8 mouse cellular contexts compared by ENCODE assay signal in genomic region chr4:107084858-107085257, GRCm38 (mm10). TPM values are rescaled to one million over a fixed set of nuclear protein-coding genes. Genes with fewer than 3 reads are reported as not detected.
A peak's percentile ranks its signal among the peaks of the same experiment; 100 is the strongest.
DNase-seq lines count a peak whose midpoint lies in the region; ATAC-seq and TF ChIP-seq lines count a peak whose summit lies in the region.

No protein-coding gene starts in this region.

- no peak overlapping the region for H3K4me3 ChIP-seq in heart, embryonic 11.5 days (ENCODE audit: low read depth, low read length)
- H3K4me3 ChIP-seq in forebrain, embryonic 15.5 days = no peak overlapping the region
- H3K4me3 ChIP-seq in kidney, adult 2 months (ENCODE audit: insufficient read depth, low read depth, low read length) = no peak overlapping the region
- H3K4me3 ChIP-seq in olfactory bulb, adult 2 months (ENCODE audit: insufficient read depth, low read depth, low read length) = no peak overlapping the region

- H3K4me2 ChIP-seq in heart, embryonic 11.5 days = peak overlapping the region; percentile 23; the same call in 1 of the 2 replicates
- H3K4me2 ChIP-seq in forebrain, embryonic 15.5 days (replicated peaks) = no peak overlapping the region

- TF ChIP-seq CTCF in kidney, adult 2 months (conservative IDR thresholded peaks at IDR 0.05; ENCODE audit: insufficient read depth, insufficient read length, low read depth, low read length) = no peak
- TF ChIP-seq CTCF in olfactory bulb, adult 2 months (IDR thresholded peaks at IDR 0.05; ENCODE audit: insufficient read depth, low read depth, low read length) = no peak

- no peak overlapping the region for H3K9ac ChIP-seq in heart, embryonic 11.5 days (ENCODE audit: low read depth, low read length)
- no peak overlapping the region for H3K9ac ChIP-seq in forebrain, embryonic 15.5 days (replicated peaks)

- H3K9me3 ChIP-seq in heart, embryonic 11.5 days (replicated peaks; ENCODE audit: control insufficient read depth, low read length) = no peaks in the 10 kb centered on the region
- no peaks in the 10 kb centered on the region for H3K9me3 ChIP-seq in forebrain, embryonic 15.5 days

- 0 out of 2 replicates have a peak, but pooled peaks cover 3% of the 10 kb centered on the region for H3K27me3 ChIP-seq in heart, embryonic 11.5 days (ENCODE audit: control insufficient read depth, insufficient read depth, low read length)
- H3K27me3 ChIP-seq in forebrain, embryonic 15.5 days = no peaks in the 10 kb centered on the region
- H3K27me3 ChIP-seq in kidney, adult 2 months (replicated peaks; ENCODE audit: control insufficient read depth, insufficient read depth, low read length) = no peaks in the 10 kb centered on the region

- peak overlapping the region; percentile 18; the same call in 1 of the 2 replicates for H3K27ac ChIP-seq in heart, embryonic 11.5 days (ENCODE audit: low read depth, low read length)
- peak overlapping the region; percentile 65 for H3K27ac ChIP-seq in forebrain, embryonic 15.5 days (replicated peaks)
- peak overlapping the region; percentile 46 for H3K27ac ChIP-seq in kidney, adult 2 months (ENCODE audit: insufficient read depth, low read depth, low read length)
- peak overlapping the region; percentile 83 for H3K27ac ChIP-seq in olfactory bulb, adult 2 months (ENCODE audit: insufficient read depth, low read depth, low read length)

- no peak for DNase-seq in heart, adult 8-10 months (ENCODE audit: low spot score)
- DNase-seq in kidney, adult 2 months = peak; percentile 88
- peak; percentile 81 to 92 for DNase-seq in left cerebral cortex, postnatal 14 days (ENCODE audit: low spot score in 2 of 2)
- DNase-seq in gastrocnemius, adult 8-10 months (ENCODE audit: low spot score in 2 of 2) = no peak

- ATAC-seq in heart, embryonic 11.5 days (replicated peaks; ENCODE audit: insufficient number of reproducible peaks, low FRiP score, low TSS enrichment) = peak; percentile 77
- ATAC-seq in forebrain, embryonic 15.5 days (replicated peaks) = peak; percentile 91
- no peak for ATAC-seq in erythroid progenitor cell, adult 5-6 weeks (replicated peaks; ENCODE audit: low FRiP score, poor library complexity, severe bottlenecking)

- intact Hi-C loops in left cerebral cortex, postnatal 14 days (cut with DNase I) = no loop called here

- 23% methylated on average over 6 of the region's 6 CpGs for WGBS in heart, embryonic 11.5 days (ENCODE audit: insufficient replicate concordance)
- 2% methylated on average over 6 of the region's 6 CpGs for whole genome bisulfite sequencing in forebrain, embryonic 15.5 days
- WGBS in kidney, adult 2 months = 45% methylated on average over 6 of the region's 6 CpGs
- 12% methylated on average over 6 of the region's 6 CpGs for WGBS in olfactory bulb, adult 2 months

- peaks cover 19% of the 10 kb centered on the region for H3K4me1 ChIP-seq in heart, embryonic 11.5 days (ENCODE audit: control insufficient read depth, insufficient read depth, low read length)
- H3K4me1 ChIP-seq in forebrain, embryonic 15.5 days = peaks cover 11% of the 10 kb centered on the region
- no peaks in the 10 kb centered on the region; the same call in 1 of the 2 replicates for H3K4me1 ChIP-seq in kidney, adult 2 months (ENCODE audit: control insufficient read depth, insufficient read depth, low read length)
- H3K4me1 ChIP-seq in olfactory bulb, adult 2 months (ENCODE audit: control insufficient read depth, insufficient read depth, low read length) = peaks cover 36% of the 10 kb centered on the region

- TF ChIP-seq POLR2A in kidney, adult 2 months (IDR thresholded peaks at IDR 0.05; ENCODE audit: low read depth, low read length) = no peak
- no peak for TF ChIP-seq POLR2A in olfactory bulb, adult 2 months (IDR thresholded peaks at IDR 0.05; ENCODE audit: insufficient read depth, low read depth, low read length)

- H3K36me3 ChIP-seq in heart, embryonic 11.5 days (ENCODE audit: control insufficient read depth, insufficient read depth, low read length) = no peaks in the 10 kb centered on the region
- H3K36me3 ChIP-seq in forebrain, embryonic 15.5 days = no peaks in the 10 kb centered on the region
- H3K36me3 ChIP-seq in kidney, adult 2 months (ENCODE audit: control insufficient read depth, insufficient read depth, low read length) = no peaks in the 10 kb centered on the region

RNA-seq across cellular contexts. Expression of gene Cdcp2, which starts 11.8 kb away (rescaled TPM):
- polyA plus RNA-seq in heart, embryonic 11.5 days (2014; fragmentation: Nextera tagmentation; extraction: Ambion mirVana) = not detected in 2 replicates
- total RNA-seq in heart, adult 8-10 months (2022) = not detected
- polyA plus RNA-seq in forebrain, embryonic 15.5 days (2015; fragmentation: Nextera tagmentation; extraction: Ambion mirVana) = not detected in 2 replicates
- 0.05 TPM in 1 of 2 replicates, not detected in the other for polyA plus RNA-seq in kidney, adult 2 months (2012; rRNA removed)
- not detected for total RNA-seq in left cerebral cortex, postnatal 14 days (2021)
- not detected in 2 replicates for polyA plus RNA-seq in olfactory bulb, adult 2 months (2012; ENCODE audit: insufficient read depth, insufficient read length, low replicate concordance, missing spikeins)
- total RNA-seq in erythroid progenitor cell, adult 5-6 weeks (2015; ENCODE audit: low replicate concordance) = not detected in 2 replicates
- total RNA-seq in erythroid progenitor cell, adult 5-6 weeks (2017; ENCODE audit: low replicate concordance) = not detected in 2 replicates
- total RNA-seq in gastrocnemius, adult 8-10 months (2022) = not detected

RNA-seq across cellular contexts. Expression of gene Cyb5rl, which starts 18.1 kb away (rescaled TPM):
- 3.2 and 3.7 TPM in 2 replicates for polyA plus RNA-seq in heart, embryonic 11.5 days (2014; fragmentation: Nextera tagmentation; extraction: Ambion mirVana)
- 10 to 100 TPM; 24.2 to 35.1 (median 27.8) TPM for total RNA-seq in heart, adult 8-10 months (2022)
- 2.8 and 3.6 TPM in 2 replicates for polyA plus RNA-seq in forebrain, embryonic 15.5 days (2015; fragmentation: Nextera tagmentation; extraction: Ambion mirVana)
- 19.0 and 21.7 TPM in 2 replicates for polyA plus RNA-seq in kidney, adult 2 months (2012; rRNA removed)
- 1 to 10 TPM; 4.6 to 7.7 TPM for total RNA-seq in left cerebral cortex, postnatal 14 days (2021)
- not detected in 2 replicates for polyA plus RNA-seq in olfactory bulb, adult 2 months (2012; ENCODE audit: insufficient read depth, insufficient read length, low replicate concordance, missing spikeins)
- total RNA-seq in erythroid progenitor cell, adult 5-6 weeks (2015; ENCODE audit: low replicate concordance) = 0.36 TPM in 1 of 2 replicates, not detected in the other
- total RNA-seq in erythroid progenitor cell, adult 5-6 weeks (2017; ENCODE audit: low replicate concordance) = 0.15 TPM in 1 of 2 replicates, not detected in the other
- total RNA-seq in gastrocnemius, adult 8-10 months (2022) = 10 to 100 TPM; 15.6 to 27.1 (median 16.7) TPM

RNA-seq across cellular contexts. Expression of gene Mrpl37, which starts 18.2 kb away (rescaled TPM):
- polyA plus RNA-seq in heart, embryonic 11.5 days (2014; fragmentation: Nextera tagmentation; extraction: Ambion mirVana) = 108 and 113 TPM in 2 replicates
- 100 to 1,000 TPM in 1 of 4 experiments, 10 to 100 TPM in 3; 93.9 to 102 (median 96.0) TPM for total RNA-seq in heart, adult 8-10 months (2022)
- 76.1 and 80.6 TPM in 2 replicates for polyA plus RNA-seq in forebrain, embryonic 15.5 days (2015; fragmentation: Nextera tagmentation; extraction: Ambion mirVana)
- polyA plus RNA-seq in kidney, adult 2 months (2012; rRNA removed) = 111 and 118 TPM in 2 replicates
- total RNA-seq in left cerebral cortex, postnatal 14 days (2021) = 10 to 100 TPM; 64.9 to 67.0 TPM
- polyA plus RNA-seq in olfactory bulb, adult 2 months (2012; ENCODE audit: insufficient read depth, insufficient read length, low replicate concordance, missing spikeins) = not detected in 2 replicates
- total RNA-seq in erythroid progenitor cell, adult 5-6 weeks (2015; ENCODE audit: low replicate concordance) = 13.4 and 24.9 TPM in 2 replicates
- total RNA-seq in erythroid progenitor cell, adult 5-6 weeks (2017; ENCODE audit: low replicate concordance) = 11.0 and 14.3 TPM in 2 replicates
- total RNA-seq in gastrocnemius, adult 8-10 months (2022) = 10 to 100 TPM; 77.8 to 92.6 (median 86.3) TPM

Comparison
In these comparisons a context has a peak if more than half of its experiments do, and no peak if none do; other contexts are left out.
1. H3K27ac ChIP-seq: peak in every context shown above with its lines; median percentile 83 in olfactory bulb, adult 2 months; 65 in forebrain, embryonic 15.5 days; 46 in kidney, adult 2 months; 18 in heart, embryonic 11.5 days.
2. DNase-seq: peak in kidney, adult 2 months (single experiment) and left cerebral cortex, postnatal 14 days (2 of 2); none in heart, adult 8-10 months (single experiment) and gastrocnemius, adult 8-10 months (0 of 2).
3. RNA of gene Cyb5rl, which starts 18.1 kb away (total RNA-seq): 24.2 to 35.1 TPM in heart, adult 8-10 months, 15.6 to 27.1 TPM in gastrocnemius, adult 8-10 months and 4.6 to 7.7 TPM in left cerebral cortex, postnatal 14 days; 0.15 to 0.36 TPM in erythroid progenitor cell, adult 5-6 weeks; every median in the first group is over 4 times any median in the second.